Mouse (Mus musculus): ENCODE data around the gene Gemin8.

Gene Gemin8

GRCm38 (mm10) chrX:166230515-166231267 is 60.4 kb downstream of the Gemin8 start:
- DNase-seq (ENCODE audit: low spot score in 2 of 2): no peak

- DNase-seq (ENCODE audit: low spot score in 2 of 2): no peak
These were observed 65.9 kb downstream of the Gemin8 start for GRCm38 (mm10) chrX:166236131-166236530.

- DNase-seq (ENCODE audit: low spot score in 2 of 2): peak in 1 of 2 experiments; percentile 31
These were observed 68.7 kb downstream of the Gemin8 start, which contains the start of gene Gpm6b for GRCm38 (mm10) chrX:166238831-166239460. Gene Gpm6b (plus strand): TSS chrX:166238911.

- no peak for DNase-seq (ENCODE audit: low spot score in 2 of 2)
These were observed 69.3 kb downstream of the Gemin8 start for GRCm38 (mm10) chrX:166239520-166239919.

Data from frontal cortex, postnatal 25 days (tissue).